Mouse (Mus musculus) ES-CJ7 (cell line): ENCODE results near the gene Mettl26.
"Not testable (repeated sequence)": the region's sequence is repeated elsewhere in the genome, so short reads cannot be mapped to it uniquely, and the experiment has no call there.

ENCODE experiments used
- DNase-seq: peaks from one replicate; pipeline ENCODE4 v3.0.0; 2011; ENCODE audit warnings: low read depth, low spot score

The Mettl26 gene

GRCm38 (mm10) chr17:25868601-25869191 lies 6.2 kb upstream of the Mettl26 start, which contains the start of gene Mcrip2:
Gene Mcrip2, minus strand, starts transcription at chr17:25868764.
- peak; percentile 74 for DNase-seq

- no peak for DNase-seq
Measured at GRCm38 (mm10) chr17:25869498-25869897, 5.4 kb upstream of the Mettl26 start.

GRCm38 (mm10) chr17:25869954-25870353 lies 4.9 kb upstream of the Mettl26 start:
- DNase-seq = no peak

GRCm38 (mm10) chr17:25871566-25871965 lies 3.3 kb upstream of the Mettl26 start:
- DNase-seq = not testable (repeated sequence)

GRCm38 (mm10) chr17:25872676-25873075 lies 2.2 kb upstream of the Mettl26 start:
- no peak for DNase-seq

GRCm38 (mm10) chr17:25873405-25874147 lies 1.3 kb upstream of the Mettl26 start:
- DNase-seq = no peak

GRCm38 (mm10) chr17:25874148-25874720 lies 640 bp upstream of the Mettl26 start:
- DNase-seq = no peak

- peak; percentile 82 for DNase-seq
Measured at GRCm38 (mm10) chr17:25875171-25876136, 580 bp downstream of the Mettl26 start.

GRCm38 (mm10) chr17:25876347-25876915 lies 1.6 kb downstream of the Mettl26 start:
- no peak for DNase-seq

- DNase-seq = no peak
Measured at GRCm38 (mm10) chr17:25877025-25877424, 2.2 kb downstream of the Mettl26 start.

GRCm38 (mm10) chr17:25877741-25878610 lies 3.1 kb downstream of the Mettl26 start:
- no peak for DNase-seq

- no peak for DNase-seq
Measured at GRCm38 (mm10) chr17:25878611-25879180, 3.8 kb downstream of the Mettl26 start.

- DNase-seq = peak; percentile 90
Measured at GRCm38 (mm10) chr17:25879261-25879660, 4.4 kb downstream of the Mettl26 start.

- DNase-seq = no peak
Measured at GRCm38 (mm10) chr17:25879750-25880149, 4.9 kb downstream of the Mettl26 start.

GRCm38 (mm10) chr17:25880196-25880910 lies 5.5 kb downstream of the Mettl26 start, which contains the start of gene Wfikkn1:
Gene Wfikkn1, minus strand, starts transcription at chr17:25880858.
- no peak for DNase-seq

GRCm38 (mm10) chr17:25880913-25881641 lies 6.2 kb downstream of the Mettl26 start:
- peak; percentile 73 for DNase-seq

GRCm38 (mm10) chr17:25881691-25882090 lies 6.8 kb downstream of the Mettl26 start:
- DNase-seq = no peak

- DNase-seq = no peak
Measured at GRCm38 (mm10) chr17:25882306-25882705, 7.4 kb downstream of the Mettl26 start.

GRCm38 (mm10) chr17:25883268-25883667 lies 8.4 kb downstream of the Mettl26 start:
- DNase-seq = no peak
